8 mouse cellular contexts compared by ENCODE assay signal in the genomic region with DNA sequence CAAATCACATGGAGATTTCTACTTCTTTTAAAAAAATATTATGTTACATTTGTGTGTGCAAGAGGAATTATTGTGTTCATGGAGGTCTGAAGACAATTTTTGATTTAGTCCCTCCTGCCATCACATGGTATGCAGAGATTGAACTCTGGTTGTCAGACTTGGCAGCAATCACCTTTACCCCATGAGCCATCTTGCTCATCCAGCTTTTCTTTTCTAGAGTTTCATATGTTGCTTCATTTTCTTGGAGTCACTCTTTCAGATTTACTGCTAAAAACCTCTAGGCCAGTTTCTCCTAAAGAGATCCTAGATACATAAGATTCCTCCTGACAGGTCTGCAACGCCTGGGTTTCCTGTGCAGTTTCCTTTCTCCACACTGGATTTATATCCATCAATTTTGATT. TPM values are rescaled to one million over a fixed set of nuclear protein-coding genes. Genes with fewer than 3 reads are reported as not detected.
A peak's percentile ranks its signal among the peaks of the same experiment; 100 is the strongest.
DNase-seq lines count a peak whose midpoint lies in the region; ATAC-seq and TF ChIP-seq lines count a peak whose summit lies in the region.

No protein-coding gene starts in this region.

- no peak for DNase-seq in layer of hippocampus, adult 2 months (ENCODE audit: low spot score in 2 of 2)
- DNase-seq in layer of hippocampus, postnatal 36 days: no peak
- peak; percentile 66 for DNase-seq in fat pad, adult 2 months (ENCODE audit: extremely low read depth, low read depth, low spot score)
- no peak for DNase-seq in c-Kit-positive CD71-positive TER-119-positive erythroid progenitor cells, embryonic 14.5 days (ENCODE audit: low spot score)
- no peak for DNase-seq in spleen, postnatal 4 days (ENCODE audit: low spot score in 2 of 2)
- no peak for DNase-seq in adrenal gland, adult (ENCODE audit: inconsistent age in 2 of 2, low spot score in 1 of 2)

- peak overlapping the region; percentile 64 for H3K4me3 ChIP-seq in layer of hippocampus, adult 2 months
- H3K4me3 ChIP-seq in limb, embryonic 13.5 days: peak overlapping the region; percentile 79
- H3K4me3 ChIP-seq in olfactory bulb, adult 2 months (ENCODE audit: insufficient read depth, low read depth, low read length): no peak overlapping the region

- no peaks in the 10 kb centered on the region for H3K36me3 ChIP-seq in limb, embryonic 13.5 days

- H3K27ac ChIP-seq in layer of hippocampus, adult 2 months: peak overlapping the region; percentile 97
- H3K27ac ChIP-seq in limb, embryonic 13.5 days: peak overlapping the region; percentile 87
- H3K27ac ChIP-seq in olfactory bulb, adult 2 months (ENCODE audit: insufficient read depth, low read depth, low read length): peak overlapping the region; percentile 98

- 47% methylated on average over 1 of the region's 1 CpGs for WGBS in limb, embryonic 13.5 days
- 25% methylated on average over 1 of the region's 1 CpGs for WGBS in olfactory bulb, adult 2 months

- no peak for TF ChIP-seq CTCF in layer of hippocampus, adult 2 months (conservative IDR thresholded peaks at IDR 0.05)
- no peak for TF ChIP-seq CTCF in olfactory bulb, adult 2 months (IDR thresholded peaks at IDR 0.05; ENCODE audit: insufficient read depth, low read depth, low read length)

- no peaks in the 10 kb centered on the region for H3K27me3 ChIP-seq in limb, embryonic 13.5 days

- no peaks in the 10 kb centered on the region for H3K9me3 ChIP-seq in limb, embryonic 13.5 days

- peak overlapping the region; percentile 53; the same call in 1 of the 2 replicates for H3K9ac ChIP-seq in limb, embryonic 13.5 days

- peaks cover 46% of the 10 kb centered on the region for H3K4me1 ChIP-seq in limb, embryonic 13.5 days
- H3K4me1 ChIP-seq in olfactory bulb, adult 2 months (ENCODE audit: control insufficient read depth, insufficient read depth, low read length): peaks cover 14% of the 10 kb centered on the region

- H3K4me2 ChIP-seq in limb, embryonic 13.5 days (replicated peaks): peak overlapping the region; percentile 81

- ATAC-seq in limb, embryonic 13.5 days (ENCODE audit: low FRiP score, low read depth): no peak

- no peak for TF ChIP-seq POLR2A in olfactory bulb, adult 2 months (IDR thresholded peaks at IDR 0.05; ENCODE audit: insufficient read depth, low read depth, low read length)

RNA-seq across cellular contexts. Expression of a gene that starts 7.3 kb away (rescaled TPM):
- 100 to 1,000 TPM; 273 to 304 TPM for total RNA-seq in layer of hippocampus, adult 2 months (2021)
- 100 to 1,000 TPM; 300 to 307 TPM for total RNA-seq in layer of hippocampus, postnatal 36 days (2021)
- 25.4 and 26.0 TPM in 2 replicates for polyA plus RNA-seq in limb, embryonic 13.5 days (2015; fragmentation: Nextera tagmentation; extraction: Ambion mirVana)
- polyA plus RNA-seq in olfactory bulb, adult 2 months (2012; ENCODE audit: insufficient read depth, insufficient read length, low replicate concordance, missing spikeins): 278 TPM in 1 of 2 replicates, not detected in the other

RNA-seq across cellular contexts. Expression of a gene that starts 49.0 kb away (rescaled TPM):
- total RNA-seq in layer of hippocampus, adult 2 months (2021): 10 to 100 TPM; 28.6 to 38.4 TPM
- 10 to 100 TPM; 30.5 to 36.4 TPM for total RNA-seq in layer of hippocampus, postnatal 36 days (2021)
- polyA plus RNA-seq in limb, embryonic 13.5 days (2015; fragmentation: Nextera tagmentation; extraction: Ambion mirVana): 24.6 and 26.0 TPM in 2 replicates
- polyA plus RNA-seq in olfactory bulb, adult 2 months (2012; ENCODE audit: insufficient read depth, insufficient read length, low replicate concordance, missing spikeins): not detected in 2 replicates
